Mouse (Mus musculus): ENCODE data around the gene Olfr1033.

DNA sequence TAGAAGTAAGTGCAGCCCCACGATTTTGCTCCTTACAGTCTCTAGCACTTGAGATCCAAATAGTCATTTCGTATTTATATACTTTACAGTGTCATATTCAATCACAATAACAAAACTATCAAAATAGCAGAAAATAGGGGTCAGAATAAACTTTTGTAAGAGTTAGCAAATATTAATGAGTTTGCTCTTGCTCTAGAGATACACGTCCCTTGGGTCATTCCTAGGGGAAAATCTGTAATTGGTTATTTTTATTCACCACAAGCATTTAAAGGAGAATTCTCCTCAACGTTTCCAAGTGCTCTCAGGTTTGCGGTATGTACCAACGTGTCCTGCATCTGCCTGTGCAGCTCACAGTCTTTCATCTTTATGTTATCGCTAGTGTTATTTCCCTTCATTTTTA is 15.2 kb upstream of the Olfr1033 start, which contains the start of gene Olfr1032:
- no peak for TF ChIP-seq CTCF (IDR thresholded peaks at IDR 0.05; ENCODE audit: low read depth)
- no peak for TF ChIP-seq EP300 (IDR thresholded peaks at IDR 0.05; ENCODE audit: low read depth)
